Mouse (Mus musculus) hindbrain, embryonic 16.5 days (tissue): ENCODE results near the gene Gm49510. TPM values are rescaled to one million over a fixed set of nuclear protein-coding genes. Genes with fewer than 3 reads are reported as not detected.

ENCODE experiments used
- ATAC-seq: fragments of 200-750 bp; cut with Nextera tagmentation; 2 replicates; pipeline ENCODE4 v1.8.0; 2017; ENCODE audit warnings: moderate TSS enrichment, moderate library complexity
- H3K27ac ChIP-seq: fragments of 300-500 bp; sonication (generic); 2 replicates; pipeline ENCODE4 v1.5.1; 2014; ENCODE audit warnings: low read depth, mild to moderate bottlenecking, control low read depth, low read length, moderate library complexity
- H3K27me3 ChIP-seq: fragments of 300-500 bp; sonication (generic); replicated peaks from 2 replicates; pipeline ENCODE4 v1.6.1; 2014; ENCODE audit warnings: low read length; ENCODE audit not compliant: control insufficient read depth, insufficient read depth
- H3K36me3 ChIP-seq: fragments of 300-500 bp; sonication (generic); 2 replicates; pipeline ENCODE4 v1.6.1; 2014; ENCODE audit warnings: mild to moderate bottlenecking, low read length, moderate library complexity, mixed read lengths; ENCODE audit not compliant: control insufficient read depth, insufficient read depth
- H3K4me1 ChIP-seq: fragments of 300-500 bp; sonication (generic); 2 replicates; pipeline ENCODE4 v1.6.1; 2014; ENCODE audit warnings: low read depth, low read length; ENCODE audit not compliant: control insufficient read depth, insufficient read depth
- H3K4me2 ChIP-seq: fragments of 300-500 bp; sonication (generic); 2 replicates; pipeline ENCODE4 v1.6.1; 2014; ENCODE audit warnings: mild to moderate bottlenecking, low read length, control low read depth, moderate library complexity
- H3K4me3 ChIP-seq: fragments of 300-500 bp; sonication (generic); 2 replicates; pipeline ENCODE4 v1.5.1; 2014; ENCODE audit warnings: mild to moderate bottlenecking, low read length, control low read depth, moderate library complexity
- H3K9ac ChIP-seq: fragments of 300-500 bp; sonication (generic); 2 replicates; pipeline ENCODE4 v1.6.1; 2014; ENCODE audit warnings: low read depth, mild to moderate bottlenecking, control low read depth, low read length, moderate library complexity
- H3K9me3 ChIP-seq: fragments of 300-500 bp; sonication (generic); 2 replicates; pipeline ENCODE4 v1.6.1; 2014; ENCODE audit warnings: mild to moderate bottlenecking, low read length, moderate library complexity; ENCODE audit not compliant: control insufficient read depth
- WGBS: fragments of 180-500 bp; shearing (Covaris S2); extraction: QIAGEN DNeasy Blood & Tissue Kit; methylation state at CpG from one replicate; pipeline ENCODE4 v1.1.7; 2014; 5-methylcytosine and 5-hydroxymethylcytosine counted together
- microRNA-seq: library from miRNA; unstranded; fragments of <30 nt; microRNA quantifications from one replicate; pipeline ENCODE4, GENCODE M21; 2017
- polyA plus RNA-seq: library from polyadenylated mRNA; unstranded; fragments of >200 nt; fragmentation: Nextera tagmentation; extraction: Ambion mirVana; gene quantifications from 2 replicates; pipeline ENCODE4 v1.2.1, GENCODE M21; 2015

Gene Gm49510
- polyA plus RNA-seq, 1 experiment from 2014 or later: not detected

DNA sequence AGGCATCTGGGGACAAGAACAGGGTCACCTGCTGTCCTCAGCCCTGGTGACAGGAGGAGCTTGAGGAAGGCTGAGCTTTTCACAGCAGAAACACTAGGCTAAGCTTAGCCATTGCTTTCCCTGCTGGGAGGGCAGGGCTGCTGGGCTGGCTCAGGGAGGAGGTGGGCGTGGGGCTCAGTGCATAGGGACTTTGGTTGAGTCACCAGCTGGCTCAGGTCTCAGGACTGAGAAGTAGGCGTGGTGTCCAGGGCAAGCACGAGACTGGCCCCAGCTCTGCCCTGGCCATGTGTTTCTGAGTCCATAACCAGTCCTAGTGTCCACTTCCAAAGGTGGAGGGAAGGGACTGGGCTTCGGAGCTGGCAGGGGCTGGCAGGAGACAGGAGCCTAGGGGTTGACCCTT lies 60.6 kb downstream of the Gm49510 start:
- Histone ChIP-seq H3K27me3 (no peaks in the 10 kb centered on the region), H3K4me3 (no peak overlapping the region), H3K36me3 (peaks cover 21% of the 10 kb centered on the region), H3K9me3 (no peaks in the 10 kb centered on the region), H3K4me1 (no peaks in the 10 kb centered on the region; the same call in 1 of the 2 replicates), H3K9ac (no peak overlapping the region), H3K27ac (no peak overlapping the region), H3K4me2 (no peak overlapping the region)
- ATAC-seq: no peak
- WGBS: 80% methylated on average over 4 of the region's 4 CpGs

DNA sequence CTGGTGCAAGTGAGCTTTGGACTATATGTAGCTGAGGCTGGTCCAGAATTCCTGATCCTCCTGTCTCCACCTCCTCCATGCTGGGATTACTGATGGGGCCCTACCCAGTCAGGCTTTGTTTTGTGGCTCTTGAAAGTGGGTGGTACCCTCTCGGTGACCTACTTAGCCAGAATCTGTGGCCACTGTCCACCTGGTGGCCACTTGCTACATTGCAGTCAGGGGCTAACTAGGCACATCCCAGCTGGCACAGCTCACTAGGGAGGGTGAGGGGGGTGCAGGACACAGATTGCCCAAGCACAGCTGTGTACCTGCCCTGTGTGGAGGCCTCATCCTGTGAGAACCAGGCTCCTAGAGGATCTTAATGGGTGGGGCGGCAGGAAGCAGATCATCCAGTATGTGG lies 63.4 kb downstream of the Gm49510 start:
- ATAC-seq: peak; percentile 48
- Histone ChIP-seq H3K9me3 (no peaks in the 10 kb centered on the region), H3K4me3 (no peak overlapping the region), H3K9ac (no peak overlapping the region), H3K36me3 (peaks cover 31% of the 10 kb centered on the region), H3K27me3 (no peaks in the 10 kb centered on the region), H3K4me2 (no peak overlapping the region), H3K4me1 (no peaks in the 10 kb centered on the region; the same call in 1 of the 2 replicates), H3K27ac (no peak overlapping the region)
- WGBS: 39% methylated on average over 2 of the region's 2 CpGs

Small RNA genes lying within 50 kb of the gene (microRNA-seq; reads per million reads assigned to microRNA genes)
- not detected for gene Mir6955

Other genes with a start within 250 kb of the Gm49510 start
- 11.6 and 13.3 TPM in 2 replicates for gene Elfn2, start 180.9 kb upstream of the Gm49510 start, polyA plus RNA-seq
- 19.7 and 20.1 TPM in 2 replicates for gene Mfng, start 126.2 kb upstream of the Gm49510 start, polyA plus RNA-seq
- gene Card10, start 96.6 kb upstream of the Gm49510 start, polyA plus RNA-seq: 2.5 and 2.8 TPM in 2 replicates
- gene Cdc42ep1, start 57.0 kb upstream of the Gm49510 start, polyA plus RNA-seq: 15.9 and 17.5 TPM in 2 replicates
- not detected in 2 replicates for gene Lgals2, start 44.1 kb upstream of the Gm49510 start, polyA plus RNA-seq
- gene Gga1, start 22.5 kb upstream of the Gm49510 start, polyA plus RNA-seq: 46.1 and 51.8 TPM in 2 replicates
- 4.5 and 6.7 TPM in 2 replicates for gene Sh3bp1, start 101 bp downstream of the Gm49510 start, polyA plus RNA-seq
- gene Pdxp, start 14.3 kb downstream of the Gm49510 start, polyA plus RNA-seq: 94.7 and 96.9 TPM in 2 replicates
- gene Lgals1, start 27.1 kb downstream of the Gm49510 start, polyA plus RNA-seq: 105 and 169 TPM in 2 replicates
- gene Nol12, start 35.3 kb downstream of the Gm49510 start, polyA plus RNA-seq: 63.6 and 68.1 TPM in 2 replicates
- gene Triobp, start 48.1 kb downstream of the Gm49510 start, polyA plus RNA-seq: 36.1 and 40.4 TPM in 2 replicates
- 200 and 206 TPM in 2 replicates for gene H1f0, start 128.8 kb downstream of the Gm49510 start, polyA plus RNA-seq
- 0.14 TPM in 1 of 2 replicates, not detected in the other for gene Galr3, start 142.2 kb downstream of the Gm49510 start, polyA plus RNA-seq
- gene Ankrd54, start 163.2 kb downstream of the Gm49510 start, polyA plus RNA-seq: 50.0 and 54.0 TPM in 2 replicates
- gene Eif3l, start 175.5 kb downstream of the Gm49510 start, polyA plus RNA-seq: 174 and 177 TPM in 2 replicates
- 11.6 and 13.9 TPM in 2 replicates for gene Micall1, start 209.2 kb downstream of the Gm49510 start, polyA plus RNA-seq
- 258 and 285 TPM in 2 replicates for gene Polr2f, start 241.3 kb downstream of the Gm49510 start, polyA plus RNA-seq
- gene 1700088E04Rik, start 241.6 kb downstream of the Gm49510 start, polyA plus RNA-seq: 18.0 and 20.2 TPM in 2 replicates